Mouse (Mus musculus) brown adipose tissue, adult 24 weeks (tissue): ENCODE data around the gene Npvf. TPM values are rescaled to one million over a fixed set of nuclear protein-coding genes. Genes with fewer than 3 reads are reported as not detected.
"Not testable (repeated sequence)": the region's sequence is repeated elsewhere in the genome, so short reads cannot be mapped to it uniquely, and the experiment has no call there.

Experiments used
- H3K27ac ChIP-seq: fragments of 200-500 bp; replicated peaks from 2 replicates; pipeline ENCODE4 v1.5.1; 2012; ENCODE audit warnings: low read depth, mild to moderate bottlenecking, low read length
- H3K4me1 ChIP-seq: fragments of 200-500 bp; 2 replicates; pipeline ENCODE4 v1.6.1; 2012; ENCODE audit warnings: low read length, mixed read lengths; ENCODE audit not compliant: control insufficient read depth, insufficient read depth, insufficient read length
- H3K4me3 ChIP-seq: fragments of 200-500 bp; 2 replicates; pipeline ENCODE4 v1.5.1; 2012; ENCODE audit warnings: low read depth, mild to moderate bottlenecking, low read length, moderate library complexity; ENCODE audit not compliant: insufficient read depth
- polyA plus RNA-seq: library from polyadenylated mRNA; stranded (reverse); fragments of >200 nt; gene quantifications from 2 replicates; pipeline ENCODE4 v1.2.4, GENCODE M21; 2012; ENCODE audit not compliant: missing spikeins, insufficient read depth, insufficient read length

The Npvf gene
- polyA plus RNA-seq, 1 experiment: not detected

- no peak overlapping the region for H3K27ac ChIP-seq
- H3K4me1 ChIP-seq: no peaks in the 10 kb centered on the region
- H3K4me3 ChIP-seq: no peak overlapping the region
Measured at GRCm38 (mm10) chr6:50658018-50658417, 3.8 kb upstream of the Npvf start.

- Histone ChIP-seq H3K27ac (no peak overlapping the region), H3K4me3 (no peak overlapping the region), H3K4me1 (no peaks in the 10 kb centered on the region)
Measured at GRCm38 (mm10) chr6:50656426-50656825, 2.2 kb upstream of the Npvf start.

- H3K27ac ChIP-seq: no peak overlapping the region
- no peaks in the 10 kb centered on the region for H3K4me1 ChIP-seq
- no peak overlapping the region for H3K4me3 ChIP-seq
Measured at GRCm38 (mm10) chr6:50655925-50656324, 1.7 kb upstream of the Npvf start.

DNA sequence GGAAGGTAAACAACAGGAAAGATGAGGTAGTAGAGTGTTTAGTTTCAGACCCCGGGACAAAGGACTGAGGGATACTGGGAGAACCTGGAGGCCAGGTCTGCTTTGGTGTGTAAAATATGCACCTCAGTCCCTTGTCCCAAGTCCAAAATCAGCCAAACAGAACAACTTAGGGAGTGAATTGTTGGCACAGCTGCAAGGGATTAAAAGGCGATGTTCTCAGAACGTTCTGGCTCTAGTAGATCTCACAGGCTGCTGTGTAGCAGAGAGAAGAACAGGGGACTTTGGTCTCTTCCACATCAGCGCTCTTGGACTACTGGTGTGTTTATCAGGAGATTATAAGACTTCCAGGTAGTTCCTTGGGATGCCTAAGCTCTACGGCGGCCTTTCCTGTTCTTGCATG lies 6.6 kb downstream of the Npvf start:
- no peaks in the 10 kb centered on the region for H3K4me1 ChIP-seq
- no peak overlapping the region for H3K27ac ChIP-seq
- no peak overlapping the region for H3K4me3 ChIP-seq

DNA sequence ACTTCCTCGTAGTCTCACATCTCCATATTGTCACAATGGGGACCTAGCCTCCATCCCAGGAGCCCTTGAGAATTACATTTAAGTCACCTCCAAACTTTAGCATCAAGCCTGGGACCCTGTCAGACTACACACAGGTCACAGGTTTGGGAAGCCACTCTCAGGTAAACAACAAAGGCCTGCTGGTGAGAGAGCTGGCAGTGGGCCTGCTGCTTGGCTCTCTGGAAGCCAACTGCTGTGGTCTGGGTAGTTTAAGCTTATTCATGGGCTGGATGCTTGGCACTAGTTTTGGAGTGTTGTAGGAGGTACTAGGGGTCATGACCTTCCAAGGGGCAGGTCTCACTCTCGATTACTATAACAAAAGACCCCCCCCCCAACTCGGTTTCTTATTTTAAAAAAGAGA lies 7.6 kb downstream of the Npvf start:
- no peak overlapping the region for H3K27ac ChIP-seq
- H3K4me1 ChIP-seq: no peaks in the 10 kb centered on the region
- no peak overlapping the region for H3K4me3 ChIP-seq

DNA sequence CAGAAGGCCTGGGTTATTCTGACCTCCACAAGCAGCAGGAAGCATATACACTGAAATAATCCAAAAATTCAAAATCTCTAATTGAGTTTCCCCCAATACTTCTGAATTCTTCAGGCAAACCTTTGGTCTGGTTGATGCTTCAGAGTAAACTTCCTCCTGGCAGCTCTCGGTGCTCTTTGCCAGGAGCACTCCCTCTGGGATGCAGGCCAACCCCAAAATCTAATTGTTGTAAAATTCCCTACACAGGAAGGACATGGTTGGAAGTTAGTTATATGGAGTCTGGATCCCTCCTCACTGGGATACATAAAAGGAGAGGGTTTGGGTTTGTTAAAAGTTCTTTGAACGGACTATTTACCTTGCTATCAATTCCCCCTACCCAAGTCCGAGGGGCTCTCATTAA lies 9.5 kb downstream of the Npvf start:
- Histone ChIP-seq H3K27ac (no peak overlapping the region), H3K4me1 (no peaks in the 10 kb centered on the region), H3K4me3 (no peak overlapping the region)

GRCm38 (mm10) chr6:50641898-50642297 lies 12.3 kb downstream of the Npvf start:
- H3K4me1 ChIP-seq: no peaks in the 10 kb centered on the region
- H3K27ac ChIP-seq: no peak overlapping the region
- no peak overlapping the region for H3K4me3 ChIP-seq

- Histone ChIP-seq H3K4me3 (no peak overlapping the region), H3K4me1 (no peaks in the 10 kb centered on the region), H3K27ac (no peak overlapping the region)
Measured at GRCm38 (mm10) chr6:50640377-50640776, 13.9 kb downstream of the Npvf start.

GRCm38 (mm10) chr6:50639656-50640055 lies 14.6 kb downstream of the Npvf start:
- Histone ChIP-seq H3K4me1 (no peaks in the 10 kb centered on the region), H3K4me3 (no peak overlapping the region), H3K27ac (no peak overlapping the region)

- not testable (repeated sequence) for H3K4me3 ChIP-seq, H3K4me1 ChIP-seq, H3K27ac ChIP-seq
Measured at GRCm38 (mm10) chr6:50626170-50626569, 28.1 kb downstream of the Npvf start.

DNA sequence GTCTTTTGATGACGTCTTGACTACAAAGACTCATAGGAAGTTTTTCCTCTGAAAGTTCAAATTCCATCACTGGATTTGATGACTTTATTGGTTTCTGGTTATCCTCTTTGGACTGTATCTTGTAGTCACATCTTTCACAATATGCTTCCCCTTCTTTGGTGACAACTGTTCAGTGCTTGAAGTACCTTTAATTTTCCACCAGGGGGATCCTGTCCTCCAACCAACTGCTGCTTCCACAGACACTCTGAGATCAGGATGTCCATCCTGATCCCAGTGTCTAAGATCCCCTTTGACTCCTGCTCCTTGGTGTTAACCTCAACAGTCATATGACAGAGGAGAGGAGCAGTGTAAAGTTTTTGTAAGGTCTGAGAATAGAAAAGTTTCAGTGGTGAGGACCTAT lies 36.0 kb downstream of the Npvf start:
- H3K4me1 ChIP-seq, H3K27ac ChIP-seq, H3K4me3 ChIP-seq: not testable (repeated sequence)

- H3K4me3 ChIP-seq: no peak overlapping the region
- no peaks in the 10 kb centered on the region for H3K4me1 ChIP-seq
- H3K27ac ChIP-seq: no peak overlapping the region
Measured at GRCm38 (mm10) chr6:50601620-50602019, 52.6 kb downstream of the Npvf start.

Other genes starting within 250 kb of the Npvf start
- 0.40 and 1.2 TPM in 2 replicates for gene Osbpl3, start 198.2 kb downstream of the Npvf start, polyA plus RNA-seq
- gene Cycs, start 87.9 kb downstream of the Npvf start, polyA plus RNA-seq: 219 and 245 TPM in 2 replicates
- gene 4921507P07Rik, start 57.8 kb downstream of the Npvf start, polyA plus RNA-seq: 0.63 and 1.7 TPM in 2 replicates